Mouse (Mus musculus) spleen, embryonic (tissue): Measurements from ENCODE around the gene Hnrnpf.

Source experiments
- CTCF ChIA-PET: fragments of 350-600 bp; sonication (Branson Sonifier 250); formaldehyde crosslinking; loops from one replicate; lab custom pipeline; 2022; lab: Charles Lee

The Hnrnpf gene

GRCm38 (mm10) chr6:117963201-117963600, 63.1 kb downstream of the Hnrnpf start:
- CTCF ChIA-PET, result no interaction called here

DNA sequence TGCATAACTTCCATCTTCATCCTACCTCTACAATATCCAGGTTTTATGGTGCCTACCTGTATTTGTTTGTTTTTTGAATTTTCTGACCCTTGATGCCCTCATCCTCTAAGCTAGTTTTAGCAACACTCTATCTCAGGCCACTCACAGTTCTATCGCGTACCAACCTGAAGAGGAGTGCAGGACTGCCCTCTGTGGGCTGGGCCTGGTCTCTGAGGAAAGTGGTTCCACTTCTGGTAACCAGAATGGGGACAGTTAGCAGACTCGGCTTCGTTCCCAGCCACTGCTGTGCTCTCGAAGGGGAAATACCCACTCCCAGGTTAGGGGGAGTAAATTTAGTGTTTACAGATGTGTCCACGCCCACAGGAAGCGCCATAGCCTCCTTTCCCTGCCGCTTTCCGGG, 66.6 kb downstream of the Hnrnpf start:
- CTCF ChIA-PET, result no interaction called here
